Mouse (Mus musculus) midbrain, embryonic 11.5 days (tissue): ENCODE data around the gene Zfp954. TPM values are rescaled to one million over a fixed set of nuclear protein-coding genes. Genes with fewer than 3 reads are reported as not detected.
A peak's percentile ranks its signal among the peaks of the same experiment; 100 is the strongest.
"Not testable (repeated sequence)": the region's sequence is repeated elsewhere in the genome, so short reads cannot be mapped to it uniquely, and the experiment has no call there.

Experiments used
- ATAC-seq: fragments of 200-750 bp; cut with Nextera tagmentation; 2 replicates; pipeline ENCODE4 v1.8.0; 2017; ENCODE audit warnings: moderate TSS enrichment, moderate library complexity; ENCODE audit not compliant: low FRiP score
- DNase-seq: peaks from one replicate; pipeline ENCODE4 v3.0.0; 2015; ENCODE audit warnings: low spot score; ENCODE audit errors: missing footprints
- H3K27ac ChIP-seq: fragments of 300-500 bp; sonication (generic); 2 replicates; pipeline ENCODE4 v1.5.1; 2014; ENCODE audit warnings: low read depth, low read length
- H3K27me3 ChIP-seq: fragments of 300-500 bp; sonication (generic); 2 replicates; pipeline ENCODE4 v1.6.1; 2014; ENCODE audit warnings: mild to moderate bottlenecking, low read length, moderate library complexity, mixed read lengths; ENCODE audit not compliant: control insufficient read depth, insufficient read depth
- H3K36me3 ChIP-seq: fragments of 300-500 bp; sonication (generic); 2 replicates; pipeline ENCODE4 v1.6.1; 2014; ENCODE audit warnings: mild to moderate bottlenecking, low read length, moderate library complexity, mixed read lengths; ENCODE audit not compliant: control insufficient read depth, insufficient read depth
- H3K4me1 ChIP-seq: fragments of 300-500 bp; sonication (generic); 2 replicates; pipeline ENCODE4 v1.6.1; 2014; ENCODE audit warnings: low read length; ENCODE audit not compliant: control insufficient read depth, insufficient read depth
- H3K4me2 ChIP-seq: fragments of 300-500 bp; sonication (generic); 2 replicates; pipeline ENCODE4 v1.6.1; 2014; ENCODE audit warnings: mild to moderate bottlenecking, moderate library complexity
- H3K4me3 ChIP-seq: fragments of 300-500 bp; sonication (generic); 2 replicates; pipeline ENCODE4 v1.5.1; 2014; ENCODE audit warnings: low read depth, low read length
- H3K9ac ChIP-seq: fragments of 300-500 bp; sonication (generic); 2 replicates; pipeline ENCODE4 v1.6.1; 2014; ENCODE audit warnings: low read length
- H3K9me3 ChIP-seq: fragments of 300-500 bp; sonication (generic); 2 replicates; pipeline ENCODE4 v1.6.1; 2016; ENCODE audit warnings: low read length; ENCODE audit not compliant: control insufficient read depth
- WGBS: fragments of 180-500 bp; shearing (Covaris S2); extraction: QIAGEN DNeasy Blood & Tissue Kit; methylation state at CpG from one replicate; pipeline ENCODE4 v1.1.7; 2014; 5-methylcytosine and 5-hydroxymethylcytosine counted together
- polyA plus RNA-seq: library from polyadenylated mRNA; unstranded; fragments of >200 nt; fragmentation: Nextera tagmentation; extraction: Ambion mirVana; gene quantifications from 2 replicates; pipeline ENCODE4 v1.2.1, GENCODE M21; 2014

The Zfp954 gene
- polyA plus RNA-seq, result 16.8 and 18.3 TPM in 2 replicates

DNA sequence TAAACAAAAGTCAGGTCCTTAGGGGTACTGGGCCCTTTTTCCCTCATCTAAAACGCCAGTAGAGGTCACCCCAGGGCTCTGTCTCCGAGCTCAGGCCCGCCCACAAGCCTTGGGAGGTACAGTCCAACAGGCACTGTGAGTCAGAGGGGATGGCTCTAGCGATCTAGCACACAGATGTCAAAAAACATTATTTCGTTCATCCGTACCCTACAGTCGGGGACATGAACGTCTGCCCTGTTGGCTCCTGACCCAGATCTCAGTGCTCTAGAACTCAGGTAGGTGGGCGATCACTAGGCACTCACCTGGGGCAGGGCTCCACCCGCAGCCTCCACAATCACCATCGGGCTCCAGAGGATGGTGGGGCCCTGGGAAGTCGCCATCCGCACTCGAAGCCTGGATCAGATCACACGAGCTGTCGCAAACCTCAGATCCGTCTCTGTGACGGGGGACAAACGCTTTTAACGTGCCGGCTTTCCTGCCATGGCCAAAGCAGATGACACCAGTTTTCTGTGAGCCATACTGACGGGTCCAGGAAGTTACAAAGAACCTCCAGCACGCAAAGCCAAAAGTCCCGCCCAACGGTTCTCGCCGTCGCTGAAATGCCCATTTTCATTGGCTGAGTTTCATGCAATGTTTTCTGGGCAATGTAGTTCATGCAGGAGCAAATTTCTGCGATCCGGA is at the start of gene Zfp954:
Zfp954 (minus strand) TSS at position 568 of the 681 bp plus-strand sequence.
- Histone ChIP-seq H3K36me3 (0 out of 2 replicates have a peak, but pooled peaks cover 4% of the 10 kb centered on the region), H3K9ac (peak within 1 kb of the TSS; percentile 66), H3K27me3 (no peaks in the 10 kb centered on the region), H3K4me1 (no peaks in the 10 kb centered on the region; the same call in 1 of the 2 replicates), H3K27ac (no peak within 1 kb of the TSS), H3K4me2 (peak within 1 kb of the TSS; percentile 52), H3K4me3 (peak within 1 kb of the TSS; percentile 56), H3K9me3 (no peaks in the 10 kb centered on the region)
- ATAC-seq, result peak; percentile 94
- peak; percentile 93 for DNase-seq
- under 1% methylated on average over 30 of the region's 30 CpGs for WGBS

DNA sequence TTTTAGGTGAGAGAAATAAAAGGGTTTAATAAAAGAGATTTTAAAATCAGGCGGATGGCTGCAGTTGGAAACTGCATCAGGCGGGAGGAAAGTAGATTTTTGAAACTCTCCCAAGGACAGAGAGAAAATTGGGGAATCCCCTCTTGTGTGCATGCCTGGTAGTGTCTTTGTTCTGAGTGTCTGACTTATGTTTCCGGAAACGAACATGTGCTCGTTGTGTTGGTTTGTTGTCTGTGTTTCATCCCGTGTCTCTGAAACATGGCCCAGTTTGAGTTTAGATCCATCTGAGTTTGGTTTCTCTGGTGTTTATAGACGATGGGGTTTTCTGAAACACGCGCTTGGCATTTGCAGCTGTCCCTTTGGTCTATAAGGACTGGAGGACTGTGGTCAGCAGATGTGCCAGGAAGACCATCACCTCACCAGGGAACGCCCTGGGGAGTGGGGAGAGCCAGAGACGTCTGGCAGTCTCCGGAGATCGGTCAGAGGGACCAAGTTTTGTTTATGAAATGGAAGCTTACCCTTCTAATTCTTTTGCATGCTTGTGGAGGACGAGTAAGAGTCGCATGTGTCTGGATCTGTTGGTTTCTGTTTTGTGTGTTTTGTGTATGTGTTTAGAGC is 24.8 kb upstream of the Zfp954 start:
- DNase-seq (no peak), ATAC-seq (no peak)
- H3K9me3 ChIP-seq, result no peaks in the 10 kb centered on the region
- H3K27ac ChIP-seq, result no peak overlapping the region
- H3K9ac ChIP-seq, result no peak overlapping the region
- no peaks in the 10 kb centered on the region for H3K36me3 ChIP-seq
- H3K4me2 ChIP-seq, result no peak overlapping the region
- H3K4me3 ChIP-seq, result no peak overlapping the region
- no peaks in the 10 kb centered on the region for H3K27me3 ChIP-seq
- no peaks in the 10 kb centered on the region for H3K4me1 ChIP-seq
- WGBS, result 89% methylated on average over 15 of the region's 15 CpGs

DNA sequence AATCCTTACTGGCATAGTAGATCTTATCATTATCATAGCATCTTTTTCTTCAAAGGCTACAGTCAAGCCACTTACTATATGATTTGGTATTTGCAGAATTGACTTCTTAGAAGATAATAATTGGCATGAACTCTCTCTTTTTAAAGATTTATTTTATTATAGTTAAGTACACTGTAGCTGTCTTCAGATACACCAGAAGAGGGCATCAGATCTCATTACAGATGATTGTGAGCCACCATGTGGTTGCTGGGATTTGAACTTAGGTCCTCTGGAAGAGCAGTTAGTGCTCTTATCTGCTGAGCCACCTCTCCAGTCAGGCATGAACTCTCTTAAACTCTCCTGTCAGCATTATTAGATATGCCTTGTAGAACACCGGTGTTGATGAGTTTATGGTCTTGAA is 22.9 kb upstream of the Zfp954 start:
- no peaks in the 10 kb centered on the region for H3K36me3 ChIP-seq
- no peak for DNase-seq
- no peaks in the 10 kb centered on the region for H3K9me3 ChIP-seq
- no peak overlapping the region for H3K9ac ChIP-seq
- 95% methylated on average over 1 of the region's 1 CpGs for WGBS
- no peaks in the 10 kb centered on the region for H3K27me3 ChIP-seq
- ATAC-seq, result no peak
- H3K4me3 ChIP-seq, result no peak overlapping the region
- no peak overlapping the region for H3K27ac ChIP-seq
- H3K4me1 ChIP-seq, result no peaks in the 10 kb centered on the region
- no peak overlapping the region for H3K4me2 ChIP-seq

DNA sequence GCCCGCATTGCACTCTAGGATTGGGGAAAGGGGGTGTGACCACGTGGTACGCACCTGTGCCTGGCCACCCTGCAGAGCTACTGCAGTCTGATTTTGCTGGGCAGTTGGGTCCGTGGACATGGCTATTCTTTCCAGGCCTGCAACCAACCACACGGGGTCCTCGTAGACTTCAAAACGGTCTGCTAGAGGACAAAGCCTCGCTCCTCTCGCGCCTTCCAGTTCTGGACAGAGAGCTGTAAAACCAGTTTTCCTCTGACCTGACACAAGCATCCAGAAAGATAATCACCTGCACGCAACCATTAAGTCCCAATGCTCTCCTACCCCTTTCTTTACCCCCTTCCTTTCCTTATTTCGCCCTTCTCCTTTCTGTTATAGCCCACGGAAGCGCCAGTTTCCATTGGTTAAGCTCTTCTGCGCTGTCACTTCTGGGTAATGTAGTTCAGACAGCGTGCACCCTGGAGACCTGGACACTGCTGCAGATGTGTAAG is 15.1 kb upstream of the Zfp954 start, which contains the start of gene Zfp773:
Zfp773 (minus strand) TSS at position 377 of the 488 bp plus-strand sequence.
- Histone ChIP-seq H3K27me3 (no peaks in the 10 kb centered on the region), H3K4me1 (no peaks in the 10 kb centered on the region; the same call in 1 of the 2 replicates), H3K27ac (peak within 1 kb of the TSS; percentile 25; the same call in 1 of the 2 replicates), H3K4me3 (peak within 1 kb of the TSS; percentile 43), H3K4me2 (peak within 1 kb of the TSS; percentile 56), H3K9ac (peak within 1 kb of the TSS; percentile 76), H3K36me3 (peaks cover 7% of the 10 kb centered on the region; the same call in 1 of the 2 replicates), H3K9me3 (no peaks in the 10 kb centered on the region)
- ATAC-seq (peak; percentile 97), DNase-seq (peak; percentile 95)
- WGBS, result 6% methylated on average over 16 of the region's 16 CpGs

DNA sequence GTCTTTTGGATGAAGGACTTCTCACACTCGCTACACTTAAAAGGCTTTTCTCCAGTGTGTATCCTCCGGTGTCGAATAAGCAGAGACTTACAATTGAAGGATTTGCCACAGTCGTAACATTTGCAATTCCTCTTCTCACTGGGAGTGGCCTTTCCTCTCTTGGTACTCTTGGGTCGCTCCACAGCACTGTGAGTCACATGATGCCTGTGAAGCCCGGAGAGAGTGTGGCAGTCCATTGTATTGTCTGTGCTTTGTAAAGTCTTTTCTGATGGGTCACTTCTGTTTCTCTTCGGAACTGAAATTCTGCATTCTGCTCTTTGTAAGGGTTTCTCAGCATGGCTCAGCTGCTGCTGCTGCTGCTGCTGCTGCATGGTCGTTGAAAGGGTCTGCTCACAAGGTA is 11.5 kb upstream of the Zfp954 start:
- DNase-seq (no peak), ATAC-seq (no peak)
- Histone ChIP-seq H3K27ac (no peak overlapping the region), H3K4me2 (no peak overlapping the region), H3K27me3 (no peaks in the 10 kb centered on the region), H3K4me3 (no peak overlapping the region), H3K36me3 (peaks cover 9% of the 10 kb centered on the region), H3K9me3 (no peaks in the 10 kb centered on the region), H3K4me1 (no peaks in the 10 kb centered on the region; the same call in 1 of the 2 replicates), H3K9ac (no peak overlapping the region)
- WGBS, result 75% methylated on average over 8 of the region's 8 CpGs

DNA sequence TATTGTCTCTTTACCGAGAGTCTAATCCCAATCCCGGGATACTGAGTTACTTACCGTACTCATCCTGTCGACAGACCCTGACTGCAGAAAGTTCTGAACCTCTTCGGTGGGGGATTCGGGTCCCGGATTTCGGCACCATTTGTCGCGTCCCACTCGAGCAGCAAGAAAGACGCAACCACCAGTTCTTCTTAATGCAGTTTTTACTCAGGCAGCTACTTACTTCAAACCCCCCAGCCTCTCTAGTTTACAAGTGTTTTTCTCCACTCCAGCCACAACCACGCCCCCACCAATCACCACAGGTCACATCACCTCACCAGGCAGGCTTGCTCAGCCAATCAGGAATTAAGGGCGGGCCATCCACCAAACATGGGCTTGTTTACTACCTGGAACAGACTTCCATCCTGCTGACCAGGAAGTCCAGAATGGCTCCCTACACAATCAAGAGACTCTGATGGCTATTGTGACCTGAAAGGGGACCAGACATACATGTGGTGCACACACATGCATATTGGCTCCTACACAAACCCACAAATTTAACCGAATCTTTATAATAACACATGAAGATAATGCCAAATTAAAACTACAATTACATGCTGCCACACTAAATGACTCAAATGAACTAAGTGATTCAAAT is 9.3 kb upstream of the Zfp954 start:
- DNase-seq, H3K4me2 ChIP-seq, H3K4me3 ChIP-seq, ATAC-seq, H3K9me3 ChIP-seq, H3K4me1 ChIP-seq, H3K9ac ChIP-seq, H3K36me3 ChIP-seq, H3K27me3 ChIP-seq, H3K27ac ChIP-seq: not testable (repeated sequence)
- 95% methylated on average over 14 of the region's 15 CpGs for WGBS

DNA sequence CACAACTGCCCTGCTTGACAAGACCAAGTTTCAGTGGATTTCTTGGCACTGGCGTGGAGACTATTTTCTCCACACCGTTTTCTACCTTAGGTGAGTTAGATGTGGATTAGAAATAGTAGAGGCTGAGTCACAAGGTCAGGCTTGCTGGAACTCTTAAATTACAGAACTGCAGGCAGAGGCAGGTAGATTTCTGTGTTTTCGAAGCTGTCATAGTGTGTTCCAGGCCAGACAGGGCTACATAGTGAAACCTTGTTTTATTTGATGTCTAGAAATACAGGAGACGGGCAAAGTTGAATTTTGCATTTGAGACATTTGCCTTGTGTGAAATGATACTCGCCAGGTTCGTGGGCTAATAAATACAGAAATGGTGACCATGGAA is 303 bp upstream of the Zfp954 start:
- DNase-seq (no peak), ATAC-seq (no peak)
- Histone ChIP-seq H3K36me3 (0 out of 2 replicates have a peak, but pooled peaks cover 4% of the 10 kb centered on the region), H3K27ac (no peak overlapping the region), H3K4me2 (peak overlapping the region; percentile 52), H3K27me3 (no peaks in the 10 kb centered on the region), H3K9me3 (no peaks in the 10 kb centered on the region), H3K4me3 (peak overlapping the region; percentile 56; the same call in 1 of the 2 replicates), H3K4me1 (no peaks in the 10 kb centered on the region; the same call in 1 of the 2 replicates), H3K9ac (peak overlapping the region; percentile 66)
- WGBS, result 55% methylated on average over 6 of the region's 6 CpGs

DNA sequence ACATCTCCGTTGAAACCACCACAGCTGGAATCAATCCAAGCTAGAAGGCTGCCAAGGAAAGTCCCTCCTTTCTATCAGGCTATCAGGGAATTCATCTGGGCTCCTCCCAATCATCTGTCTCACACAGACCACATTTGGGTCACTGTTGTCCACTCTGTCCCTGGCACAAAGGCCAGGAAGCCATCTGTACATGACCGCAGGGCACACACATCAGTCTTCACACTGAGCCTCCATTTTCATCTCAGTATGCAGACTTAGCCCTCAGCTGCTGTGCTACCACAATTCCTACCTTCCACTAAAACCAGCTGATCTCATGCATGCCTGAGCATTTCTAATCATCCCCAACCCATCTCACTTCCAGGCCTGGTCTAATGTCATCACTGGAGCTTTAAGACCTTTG is 2.8 kb downstream of the Zfp954 start:
- Histone ChIP-seq H3K4me1 (no peaks in the 10 kb centered on the region; the same call in 1 of the 2 replicates), H3K9me3 (no peaks in the 10 kb centered on the region), H3K36me3 (peaks cover 13% of the 10 kb centered on the region; the same call in 1 of the 2 replicates), H3K9ac (no peak overlapping the region), H3K4me2 (no peak overlapping the region), H3K27ac (no peak overlapping the region), H3K4me3 (no peak overlapping the region), H3K27me3 (no peaks in the 10 kb centered on the region)
- WGBS, result 88% methylated on average over 2 of the region's 2 CpGs
- DNase-seq (no peak), ATAC-seq (no peak)
